Mouse (Mus musculus): Measurements from ENCODE around the gene Atp5k.

Atp5k gene

GRCm38 (mm10) chr5:108433804-108434587, at the start of gene Atp5k:
TSS of gene Atp5k (minus strand) at chr5:108434448.
- DNase-seq, result peak; percentile 95

GRCm38 (mm10) chr5:108483006-108483405, 48.8 kb upstream of the Atp5k start:
- no peak for DNase-seq

- DNase-seq, result no peak
These were observed 41.7 kb upstream of the Atp5k start for GRCm38 (mm10) chr5:108475977-108476376.

- no peak for DNase-seq
These were observed 39.5 kb upstream of the Atp5k start for GRCm38 (mm10) chr5:108473737-108474136.

DNA sequence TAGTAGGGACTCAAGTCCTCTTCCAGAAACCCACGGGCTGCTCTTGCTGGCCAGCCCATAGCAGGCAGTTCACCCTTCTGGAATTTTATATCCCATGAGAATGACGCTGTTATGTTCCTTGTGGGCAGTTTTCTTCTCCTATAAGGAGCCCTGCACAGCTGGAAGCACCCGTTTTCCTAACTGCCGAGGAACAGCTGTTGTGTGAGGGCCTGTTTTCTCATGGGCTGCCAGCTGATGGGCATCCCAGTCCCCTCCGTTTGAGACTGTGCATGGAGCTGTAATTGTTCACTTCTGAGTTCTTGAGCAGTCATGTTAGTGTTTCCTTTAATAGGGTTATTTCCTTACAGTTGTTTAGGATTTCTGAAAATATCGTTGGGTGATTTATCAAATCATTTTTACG, 35.4 kb upstream of the Atp5k start:
- no peak for DNase-seq

- no peak for DNase-seq
These were observed 32.4 kb upstream of the Atp5k start for GRCm38 (mm10) chr5:108466647-108467046.

DNA sequence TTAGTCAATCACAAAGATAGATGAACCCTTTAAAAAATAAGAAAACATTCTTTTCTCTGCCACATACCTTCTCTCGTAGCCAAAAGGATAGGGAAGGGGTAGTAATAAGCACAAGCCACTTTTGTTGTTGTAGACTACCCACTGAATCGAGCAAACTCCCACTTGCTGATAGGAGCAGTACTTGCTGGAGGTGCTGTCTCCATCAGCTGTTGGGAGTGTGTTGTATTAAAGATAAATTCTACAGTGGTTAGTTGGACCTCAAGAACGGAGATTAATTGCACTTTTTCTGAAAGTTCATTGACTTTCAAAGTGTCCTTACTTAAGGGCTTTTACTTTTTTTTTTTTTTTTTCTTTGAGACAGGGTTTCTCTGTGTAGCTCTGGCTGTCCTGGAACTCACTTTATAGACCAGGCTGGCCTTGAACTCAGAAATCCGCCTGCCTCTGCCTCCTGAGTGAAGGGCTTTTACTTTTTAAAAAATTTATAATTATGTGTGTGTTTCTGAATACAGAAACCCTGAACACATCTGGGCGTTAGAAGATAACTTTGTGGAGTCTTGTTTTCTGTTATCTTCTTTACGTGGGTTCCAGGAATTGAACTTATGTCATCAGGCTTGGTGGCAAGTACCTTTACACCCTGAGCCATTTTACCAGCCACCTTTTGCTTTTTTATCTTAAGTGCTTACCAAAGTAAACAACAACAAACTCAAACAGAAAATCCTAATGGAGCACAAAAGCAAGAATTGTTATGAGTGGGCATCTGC, 31.1 kb upstream of the Atp5k start:
- no peak for DNase-seq

DNA sequence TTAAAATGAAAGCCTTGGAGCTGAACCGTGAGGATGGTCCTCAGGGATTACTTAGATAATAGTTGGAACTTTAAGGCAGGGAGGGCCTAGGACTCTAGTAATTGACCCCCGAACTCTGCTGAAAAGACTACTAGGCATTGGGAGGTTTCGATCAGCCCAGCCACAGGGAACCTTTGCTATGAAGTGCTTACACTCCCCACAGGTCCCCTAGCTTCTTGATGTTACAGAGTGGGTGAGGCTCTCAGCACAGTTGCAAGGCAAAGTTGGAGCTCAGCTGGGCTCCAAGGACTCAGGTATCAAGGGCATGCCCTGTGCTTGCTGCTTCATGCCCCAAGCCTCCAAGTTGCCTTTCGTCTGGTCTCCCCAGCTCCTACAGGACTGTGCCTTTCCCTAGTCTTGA, 28.2 kb upstream of the Atp5k start:
- no peak for DNase-seq

GRCm38 (mm10) chr5:108461082-108462065, 27.1 kb upstream of the Atp5k start, which contains the start of gene Pcgf3:
TSS of gene Pcgf3 (plus strand) at chr5:108461232.
- peak; percentile 98 for DNase-seq

GRCm38 (mm10) chr5:108460461-108460860, 26.2 kb upstream of the Atp5k start:
- DNase-seq, result peak; percentile 1

- DNase-seq, result no peak
These were observed 24.5 kb upstream of the Atp5k start for GRCm38 (mm10) chr5:108458706-108459105.

DNA sequence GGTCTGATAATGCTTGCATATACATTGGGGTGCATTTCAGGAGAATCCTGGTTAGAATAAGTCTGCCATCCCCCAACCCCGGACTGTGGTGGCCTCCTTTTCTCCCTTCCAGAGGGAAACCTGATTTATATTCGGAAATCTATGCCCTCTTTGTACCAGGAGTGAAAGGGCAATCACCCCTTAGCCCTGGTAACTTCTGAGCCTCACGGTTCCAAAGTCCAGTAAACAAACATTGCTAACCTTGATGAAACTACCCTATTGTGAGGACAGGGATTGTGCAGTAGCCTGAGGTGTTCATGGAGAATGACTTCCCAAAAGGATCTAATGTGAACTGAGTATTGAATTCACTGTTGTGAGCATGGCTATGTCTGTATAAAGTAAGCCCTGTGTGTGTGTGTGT, 19.8 kb upstream of the Atp5k start:
- DNase-seq, result no peak

DNA sequence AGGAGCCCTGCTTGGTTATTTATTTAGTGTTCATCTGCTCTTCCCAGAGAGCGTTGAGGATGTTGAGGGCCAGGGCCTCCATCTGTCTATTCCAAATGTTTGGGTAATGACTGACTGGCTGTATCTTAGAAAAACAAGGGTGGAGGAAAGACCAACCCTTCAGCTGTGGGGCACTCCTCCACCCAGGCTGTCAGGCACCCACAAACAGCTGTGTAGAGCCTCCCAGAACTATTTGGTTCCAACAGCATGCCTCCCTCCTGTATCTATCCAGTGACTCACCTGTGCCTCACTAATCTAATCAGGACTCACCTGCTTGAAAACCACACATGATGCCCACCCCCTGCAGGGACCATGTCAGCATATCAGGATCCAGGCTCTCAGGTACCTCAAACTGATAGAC, 18.2 kb upstream of the Atp5k start:
- DNase-seq, result no peak

DNA sequence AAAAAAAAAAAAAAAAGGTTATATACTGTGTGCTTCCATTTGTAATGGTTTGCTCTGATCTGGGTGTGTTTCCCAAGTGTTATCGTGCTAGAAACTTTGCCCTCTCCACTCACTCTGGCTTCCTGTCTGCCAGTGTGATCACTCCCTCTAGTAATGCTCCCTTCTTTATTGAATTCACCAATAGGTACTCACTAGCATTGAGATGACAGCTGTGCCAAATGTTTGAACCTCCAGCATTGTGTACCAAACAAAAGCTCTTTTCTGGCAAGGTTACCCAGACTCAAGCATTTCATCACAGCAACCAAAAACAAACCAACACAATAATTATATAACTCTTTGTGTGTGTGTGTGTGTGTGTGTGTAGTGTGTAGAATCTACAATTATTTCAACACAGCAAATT, 17.4 kb upstream of the Atp5k start:
- DNase-seq, result no peak

DNA sequence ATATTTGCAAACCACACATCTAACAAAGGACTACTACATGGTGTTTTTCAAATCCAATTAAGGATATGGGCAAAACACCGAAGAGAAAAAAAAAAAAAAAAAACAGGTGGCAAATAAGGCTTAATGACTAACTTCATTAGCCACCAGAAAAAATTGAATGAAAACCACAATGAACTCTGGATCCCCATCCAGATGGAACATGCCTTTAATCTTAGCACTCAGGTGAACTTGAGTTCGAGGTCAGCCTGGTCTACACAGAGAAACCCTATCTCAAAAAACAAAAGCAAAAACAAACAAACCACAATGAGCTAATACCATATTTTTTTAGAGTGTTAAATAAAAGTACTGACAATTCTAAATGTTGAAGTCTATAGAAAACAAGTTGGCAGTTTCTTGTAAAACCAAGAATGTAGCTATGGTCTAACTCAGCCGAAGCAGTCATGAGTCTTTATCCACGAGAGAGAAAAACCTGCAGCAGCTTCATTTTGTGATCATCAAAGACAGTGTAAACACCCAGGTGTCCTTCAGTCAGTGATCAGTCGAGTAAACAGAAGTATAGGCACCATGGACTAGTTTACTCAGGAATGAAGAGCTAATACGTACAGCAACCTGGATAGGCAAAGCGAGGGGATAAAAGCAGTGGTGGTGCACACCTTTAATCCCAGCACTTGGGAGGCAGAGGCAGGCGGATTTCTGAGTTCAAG, 16.7 kb upstream of the Atp5k start:
- DNase-seq, result no peak

GRCm38 (mm10) chr5:108448785-108449668, 14.8 kb upstream of the Atp5k start, which contains the start of gene Mfsd7a:
TSS of gene Mfsd7a (minus strand) at chr5:108448891.
- DNase-seq, result peak; percentile 82

- DNase-seq, result no peak
These were observed 13.6 kb upstream of the Atp5k start for GRCm38 (mm10) chr5:108447857-108448256.

- DNase-seq, result no peak
These were observed 12.7 kb upstream of the Atp5k start for GRCm38 (mm10) chr5:108446973-108447372.

- no peak for DNase-seq
These were observed 1.9 kb upstream of the Atp5k start for GRCm38 (mm10) chr5:108436101-108436500.

GRCm38 (mm10) chr5:108431196-108431595, 3.1 kb downstream of the Atp5k start:
- no peak for DNase-seq

DNA sequence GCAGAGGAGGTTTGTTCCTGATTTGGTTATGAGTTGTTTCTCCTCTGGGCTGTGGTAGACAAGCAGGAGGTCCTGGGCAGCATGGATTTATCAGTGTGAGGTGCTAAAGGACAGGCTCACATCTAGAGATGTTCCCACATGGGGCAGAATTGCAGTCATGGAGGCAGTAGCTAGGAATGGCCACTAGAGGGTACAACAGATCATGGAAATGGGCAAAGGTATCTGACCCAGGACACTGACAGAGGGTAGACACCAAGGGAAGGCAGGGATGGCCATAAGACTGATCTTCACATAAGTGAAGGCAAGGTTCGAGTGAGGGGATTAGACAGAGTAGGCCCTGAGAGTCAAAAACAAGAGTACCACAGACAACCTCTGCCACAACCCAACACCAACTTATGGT, 7.1 kb downstream of the Atp5k start:
- DNase-seq, result peak; percentile 54
